Mouse (Mus musculus) heart, embryonic 16.5 days (tissue): ENCODE measurements around the gene Dbi. TPM values are rescaled to one million over a fixed set of nuclear protein-coding genes. Genes with fewer than 3 reads are reported as not detected.
"Not testable (repeated sequence)": the region's sequence is repeated elsewhere in the genome, so short reads cannot be mapped to it uniquely, and the experiment has no call there.

Experiments used
- ATAC-seq: fragments of 200-750 bp; cut with Nextera tagmentation; replicated peaks from 2 replicates; pipeline ENCODE4 v1.8.0; 2017; ENCODE audit warnings: moderate number of reproducible peaks; ENCODE audit not compliant: insufficient read depth, low FRiP score; ENCODE audit errors: extremely low read depth
- H3K27ac ChIP-seq: fragments of 300-500 bp; sonication (generic); 2 replicates; pipeline ENCODE4 v1.5.1; 2014; ENCODE audit warnings: mild to moderate bottlenecking, low read length, control low read depth, moderate library complexity
- H3K27me3 ChIP-seq: fragments of 300-500 bp; sonication (generic); 2 replicates; pipeline ENCODE4 v1.6.1; 2014; ENCODE audit warnings: low read length, mixed read lengths; ENCODE audit not compliant: control insufficient read depth, insufficient read depth
- H3K36me3 ChIP-seq: fragments of 300-500 bp; sonication (generic); 2 replicates; pipeline ENCODE4 v1.6.1; 2014; ENCODE audit not compliant: control insufficient read depth, insufficient read depth
- H3K4me1 ChIP-seq: fragments of 300-500 bp; sonication (generic); 2 replicates; pipeline ENCODE4 v1.6.1; 2014; ENCODE audit warnings: low read length, mixed read lengths; ENCODE audit not compliant: control insufficient read depth, insufficient read depth
- H3K4me2 ChIP-seq: fragments of 300-500 bp; sonication (generic); 2 replicates; pipeline ENCODE4 v1.6.1; 2014; ENCODE audit warnings: low read depth, mild to moderate bottlenecking, control low read depth, low read length
- H3K4me3 ChIP-seq: fragments of 300-500 bp; sonication (generic); 2 replicates; pipeline ENCODE4 v1.5.1; 2014; ENCODE audit warnings: mild to moderate bottlenecking, control low read depth, low read length
- H3K9ac ChIP-seq: fragments of 300-500 bp; sonication (generic); 2 replicates; pipeline ENCODE4 v1.6.1; 2014; ENCODE audit warnings: low read length, control low read depth
- H3K9me3 ChIP-seq: fragments of 300-500 bp; sonication (generic); replicated peaks from 2 replicates; pipeline ENCODE4 v1.6.1; 2016; ENCODE audit warnings: low read length; ENCODE audit not compliant: control insufficient read depth
- WGBS: fragments of 180-500 bp; shearing (Covaris S2); extraction: QIAGEN DNeasy Blood & Tissue Kit; methylation state at CpG from one replicate; pipeline ENCODE4 v1.1.7; 2014; 5-methylcytosine and 5-hydroxymethylcytosine counted together
- polyA plus RNA-seq: library from polyadenylated mRNA; unstranded; fragments of >200 nt; fragmentation: Nextera tagmentation; extraction: Ambion mirVana; gene quantifications from 2 replicates; pipeline ENCODE4 v1.2.1, GENCODE M21; 2015

Gene Dbi
- polyA plus RNA-seq, 1 experiment from 2014 or later, result 676 TPM

- H3K4me3 ChIP-seq, result no peak overlapping the region
- no peaks in the 10 kb centered on the region for H3K36me3 ChIP-seq
- no peaks in the 10 kb centered on the region for H3K4me1 ChIP-seq
- no peak overlapping the region for H3K9ac ChIP-seq
- H3K27ac ChIP-seq, result no peak overlapping the region
- 14% methylated on average over 7 of the region's 7 CpGs for WGBS
- no peak overlapping the region for H3K4me2 ChIP-seq
- no peaks in the 10 kb centered on the region for H3K9me3 ChIP-seq
- ATAC-seq, result no peak
- H3K27me3 ChIP-seq, result no peaks in the 10 kb centered on the region
These were observed 22.6 kb downstream of the Dbi start for GRCm38 (mm10) chr1:120098327-120098726.

DNA sequence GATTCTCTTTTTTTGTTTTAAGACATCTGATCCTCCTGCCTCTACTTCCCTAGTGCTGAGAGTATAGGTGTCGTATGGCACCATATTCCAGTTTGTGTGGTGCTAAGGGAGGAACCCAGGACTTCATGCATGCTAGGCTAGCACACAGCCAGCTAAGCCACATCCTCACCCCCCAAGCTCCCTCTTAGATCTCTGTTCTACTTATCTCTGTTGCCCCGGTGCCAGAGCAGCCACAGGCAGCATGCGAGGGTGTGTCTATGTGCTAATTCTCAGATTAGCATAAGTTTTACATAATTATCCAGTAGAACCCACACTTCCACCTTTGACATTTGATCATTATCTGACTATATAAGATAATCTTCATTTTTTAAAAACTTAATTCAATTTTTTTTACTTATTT lies 26.0 kb downstream of the Dbi start:
- H3K27me3 ChIP-seq, result no peaks in the 10 kb centered on the region
- 48% methylated on average over 3 of the region's 3 CpGs for WGBS
- H3K4me1 ChIP-seq, result no peaks in the 10 kb centered on the region
- H3K4me3 ChIP-seq, result no peak overlapping the region
- H3K27ac ChIP-seq, result no peak overlapping the region
- H3K9ac ChIP-seq, result no peak overlapping the region
- H3K36me3 ChIP-seq, result no peaks in the 10 kb centered on the region
- H3K4me2 ChIP-seq, result no peak overlapping the region
- no peaks in the 10 kb centered on the region for H3K9me3 ChIP-seq
- ATAC-seq, result no peak

DNA sequence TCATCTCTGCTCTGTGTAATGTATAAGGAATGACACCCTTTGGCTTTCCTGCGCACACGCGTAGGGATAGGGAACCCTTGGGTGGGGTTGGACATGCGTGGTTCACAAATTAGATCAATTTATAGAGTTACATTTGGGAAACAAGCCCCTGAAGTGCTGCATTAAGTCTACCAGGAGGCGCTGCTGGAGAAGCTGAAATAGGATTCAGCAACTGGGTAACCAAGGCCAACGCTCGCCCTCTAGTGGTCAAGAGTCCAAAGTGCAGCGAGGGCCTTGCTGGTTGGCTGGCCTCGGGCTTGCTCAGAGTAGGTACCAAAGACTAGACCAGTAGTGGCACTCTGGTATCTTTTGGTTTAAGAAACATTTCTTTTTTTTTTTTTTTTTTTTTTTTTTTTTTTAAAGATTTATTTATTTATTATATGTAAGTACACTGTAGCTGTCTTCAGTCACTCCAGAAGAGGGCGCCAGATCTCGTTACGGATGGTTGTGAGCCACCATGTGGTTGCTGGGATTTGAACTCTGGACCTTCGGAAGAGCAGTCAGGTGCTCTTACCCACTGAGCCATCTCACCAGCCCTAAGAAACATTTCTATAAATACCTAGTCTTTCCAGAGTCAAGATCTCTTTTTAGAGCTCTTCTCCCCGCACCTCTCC lies 27.3 kb downstream of the Dbi start:
- not testable (repeated sequence) for H3K9ac ChIP-seq, H3K27me3 ChIP-seq, H3K36me3 ChIP-seq, H3K27ac ChIP-seq, H3K4me2 ChIP-seq, H3K4me1 ChIP-seq, H3K9me3 ChIP-seq, ATAC-seq, H3K4me3 ChIP-seq
- WGBS, result 49% methylated on average over 11 of the region's 14 CpGs

DNA sequence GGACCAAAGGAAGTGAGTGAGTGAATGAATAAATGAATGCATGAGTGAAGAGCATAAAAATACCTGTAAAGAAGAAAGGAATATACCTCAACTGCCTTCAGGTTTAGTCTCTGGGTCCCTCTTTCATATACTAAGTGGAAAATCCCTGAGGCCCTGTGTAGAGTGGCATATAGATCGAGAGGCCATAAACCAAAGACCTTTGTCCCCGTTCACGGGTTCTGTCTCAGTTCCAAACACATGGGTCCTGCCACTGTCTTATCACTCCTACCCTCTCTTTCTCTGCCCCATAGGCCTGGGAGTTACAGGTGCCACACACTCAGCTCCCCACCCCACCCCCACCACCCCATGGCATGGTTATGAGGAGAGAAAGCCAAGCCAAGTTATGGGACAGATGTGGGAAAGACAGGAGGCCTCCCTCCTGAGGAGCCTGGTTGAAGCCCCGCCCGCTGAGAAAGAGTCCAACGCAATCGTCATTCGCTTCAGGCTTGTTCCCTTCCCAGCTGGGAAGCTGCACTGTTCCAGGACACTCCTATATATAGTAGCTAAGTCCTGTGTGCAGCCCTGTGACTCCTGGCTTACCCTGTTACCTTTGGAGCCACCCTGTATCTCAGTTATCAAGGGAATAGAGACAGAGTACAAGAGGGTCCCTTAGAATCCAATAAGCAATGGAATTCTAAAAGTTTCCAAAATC lies 29.9 kb downstream of the Dbi start:
- Histone ChIP-seq H3K4me1 (no peaks in the 10 kb centered on the region), H3K36me3 (no peaks in the 10 kb centered on the region), H3K4me3 (no peak overlapping the region), H3K9me3 (no peaks in the 10 kb centered on the region), H3K27me3 (no peaks in the 10 kb centered on the region), H3K4me2 (no peak overlapping the region), H3K27ac (peak overlapping the region; percentile 12; the same call in 1 of the 2 replicates), H3K9ac (no peak overlapping the region)
- peak; percentile 56; the same call in 1 of the 2 replicates for ATAC-seq
- WGBS, result 61% methylated on average over 8 of the region's 8 CpGs

GRCm38 (mm10) chr1:120089180-120089579 lies 31.7 kb downstream of the Dbi start:
- Histone ChIP-seq H3K4me3 (no peak overlapping the region), H3K27ac (no peak overlapping the region), H3K27me3 (no peaks in the 10 kb centered on the region), H3K9ac (no peak overlapping the region), H3K4me2 (no peak overlapping the region), H3K36me3 (no peaks in the 10 kb centered on the region), H3K9me3 (no peaks in the 10 kb centered on the region), H3K4me1 (peaks cover under 1% of the 10 kb centered on the region; the same call in 1 of the 2 replicates)
- no peak for ATAC-seq
- WGBS, result 44% methylated on average over 4 of the region's 5 CpGs

GRCm38 (mm10) chr1:120086644-120087043 lies 34.2 kb downstream of the Dbi start:
- Histone ChIP-seq H3K9ac (no peak overlapping the region), H3K4me2 (no peak overlapping the region), H3K9me3 (no peaks in the 10 kb centered on the region), H3K27ac (no peak overlapping the region), H3K4me3 (no peak overlapping the region), H3K27me3 (no peaks in the 10 kb centered on the region), H3K36me3 (no peaks in the 10 kb centered on the region), H3K4me1 (peaks cover 14% of the 10 kb centered on the region)
- no peak for ATAC-seq
- 60% methylated on average over 13 of the region's 13 CpGs for WGBS

- no peak for ATAC-seq
- WGBS, result 60% methylated on average over 3 of the region's 3 CpGs
- H3K9me3 ChIP-seq, result no peaks in the 10 kb centered on the region
- no peaks in the 10 kb centered on the region for H3K27me3 ChIP-seq
- H3K4me1 ChIP-seq, result peaks cover 14% of the 10 kb centered on the region
- no peak overlapping the region for H3K4me2 ChIP-seq
- no peaks in the 10 kb centered on the region for H3K36me3 ChIP-seq
- H3K4me3 ChIP-seq, result no peak overlapping the region
- H3K9ac ChIP-seq, result no peak overlapping the region
- H3K27ac ChIP-seq, result no peak overlapping the region
These were observed 35.2 kb downstream of the Dbi start for GRCm38 (mm10) chr1:120085696-120086095.

GRCm38 (mm10) chr1:120083921-120084517 lies 36.9 kb downstream of the Dbi start:
- H3K36me3 ChIP-seq, result no peaks in the 10 kb centered on the region
- 31% methylated on average over 5 of the region's 5 CpGs for WGBS
- no peak overlapping the region for H3K27ac ChIP-seq
- H3K4me2 ChIP-seq, result no peak overlapping the region
- no peak overlapping the region for H3K4me3 ChIP-seq
- no peak for ATAC-seq
- H3K9ac ChIP-seq, result no peak overlapping the region
- peaks cover 14% of the 10 kb centered on the region for H3K4me1 ChIP-seq
- H3K27me3 ChIP-seq, result no peaks in the 10 kb centered on the region
- no peaks in the 10 kb centered on the region for H3K9me3 ChIP-seq

DNA sequence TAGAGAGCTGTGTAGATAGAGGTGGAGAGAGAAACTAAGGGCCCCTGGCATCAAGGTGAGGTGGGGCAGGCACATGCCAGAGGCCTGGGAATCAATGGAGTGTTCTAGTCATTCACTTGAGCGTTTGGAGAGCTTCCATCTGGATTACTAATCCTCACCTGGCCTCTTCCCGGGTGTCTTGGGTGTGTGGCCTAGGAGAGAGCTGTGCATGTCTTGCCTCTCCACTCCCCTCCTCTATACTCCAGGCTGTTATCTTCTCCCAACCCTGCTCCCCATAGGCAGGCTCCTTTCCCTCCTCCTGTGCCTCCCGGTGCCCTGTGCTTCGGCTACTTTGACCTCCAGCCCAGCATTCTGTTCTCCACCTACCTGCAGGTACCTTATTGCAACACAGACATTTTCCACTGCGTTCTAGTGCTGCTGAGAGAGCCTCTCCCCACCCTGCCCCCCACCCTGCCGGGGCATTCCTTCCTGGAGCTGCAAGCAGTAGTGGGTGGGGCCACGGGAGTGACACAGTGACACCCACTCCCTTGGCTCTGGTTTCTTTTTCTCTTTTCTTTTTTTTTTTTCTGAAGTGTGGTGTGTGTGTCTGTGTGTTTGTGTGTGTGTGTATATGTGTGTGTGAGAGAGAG lies 37.8 kb downstream of the Dbi start:
- H3K9me3 ChIP-seq, result no peaks in the 10 kb centered on the region
- ATAC-seq, result peak; percentile 61; the same call in 1 of the 2 replicates
- WGBS, result 20% methylated on average over 7 of the region's 7 CpGs
- peak overlapping the region; percentile 8; the same call in 1 of the 2 replicates for H3K4me2 ChIP-seq
- no peak overlapping the region for H3K27ac ChIP-seq
- no peaks in the 10 kb centered on the region for H3K36me3 ChIP-seq
- H3K27me3 ChIP-seq, result no peaks in the 10 kb centered on the region
- H3K4me3 ChIP-seq, result no peak overlapping the region
- peaks cover 14% of the 10 kb centered on the region for H3K4me1 ChIP-seq
- H3K9ac ChIP-seq, result peak overlapping the region; percentile 27; the same call in 1 of the 2 replicates
